Mouse (Mus musculus) hindlimb bud, embryonic 11.5 days (tissue): Measurements from ENCODE around the gene Eed.
"Not testable (repeated sequence)": the region's sequence is repeated elsewhere in the genome, so short reads cannot be mapped to it uniquely, and the experiment has no call there.

Experiments
- DNase-seq: peaks from one replicate; pipeline ENCODE4 v3.0.0-alpha.2; 2012; ENCODE audit warnings: low read depth, low spot score; ENCODE audit errors: extremely low spot score

Gene Eed

GRCm38 (mm10) chr7:89980485-89981422 is at the start of gene Eed:
Gene Eed (minus strand): TSS chr7:89980983.
- DNase-seq = peak; percentile 95

GRCm38 (mm10) chr7:90029548-90030485 is 49.0 kb upstream of the Eed start:
- DNase-seq = no peak

GRCm38 (mm10) chr7:90028888-90029547 is 48.2 kb upstream of the Eed start:
- no peak for DNase-seq

- DNase-seq = no peak
These were observed 44.2 kb upstream of the Eed start for GRCm38 (mm10) chr7:90024975-90025374.

GRCm38 (mm10) chr7:90022974-90023707 is 42.4 kb upstream of the Eed start:
- no peak for DNase-seq

- DNase-seq = no peak
These were observed 39.5 kb upstream of the Eed start for GRCm38 (mm10) chr7:90020331-90020730.

- DNase-seq = no peak
These were observed 38.8 kb upstream of the Eed start for GRCm38 (mm10) chr7:90019570-90019969.

- no peak for DNase-seq
These were observed 36.3 kb upstream of the Eed start for GRCm38 (mm10) chr7:90016930-90017588.

GRCm38 (mm10) chr7:90016459-90016858 is 35.7 kb upstream of the Eed start:
- no peak for DNase-seq

- DNase-seq = no peak
These were observed 26.2 kb upstream of the Eed start for GRCm38 (mm10) chr7:90006667-90007653.

- DNase-seq = no peak
These were observed 24.0 kb upstream of the Eed start for GRCm38 (mm10) chr7:90004781-90005180.

- no peak for DNase-seq
These were observed 21.6 kb upstream of the Eed start for GRCm38 (mm10) chr7:90002375-90002774.

GRCm38 (mm10) chr7:89999491-89999890 is 18.7 kb upstream of the Eed start:
- no peak for DNase-seq

GRCm38 (mm10) chr7:89998624-89999006 is 17.8 kb upstream of the Eed start:
- DNase-seq = no peak

GRCm38 (mm10) chr7:89998006-89998623 is 17.3 kb upstream of the Eed start:
- peak; percentile 81 for DNase-seq

- DNase-seq = not testable (repeated sequence)
These were observed 16.7 kb upstream of the Eed start for GRCm38 (mm10) chr7:89997526-89997925.

GRCm38 (mm10) chr7:89993091-89993490 is 12.3 kb upstream of the Eed start:
- no peak for DNase-seq

GRCm38 (mm10) chr7:89984421-89984820 is 3.6 kb upstream of the Eed start:
- no peak for DNase-seq
